Mouse (Mus musculus) cerebellum, adult 2 months (tissue): ENCODE data around the gene Sorbs2.

ENCODE experiments used
- CTCF ChIP-seq: fragments of 200-500 bp; IDR thresholded peaks from 2 replicates; pipeline ENCODE4 v1.5.1; 2011; ENCODE audit warnings: low read depth, mild to moderate bottlenecking, control low read depth, low read length, moderate library complexity, borderline replicate concordance; ENCODE audit not compliant: insufficient read depth
- POLR2A ChIP-seq: fragments of 200-500 bp; IDR thresholded peaks from 2 replicates; pipeline ENCODE4 v1.6.1; 2011; ENCODE audit warnings: low read length, control low read depth, borderline replicate concordance; ENCODE audit not compliant: insufficient read depth

GRCm38 (mm10) chr8:45833896-45834295 lies 326.3 kb downstream of the Sorbs2 start:
- TF ChIP-seq CTCF (no peak), POLR2A (no peak)
